In the genomic region with DNA sequence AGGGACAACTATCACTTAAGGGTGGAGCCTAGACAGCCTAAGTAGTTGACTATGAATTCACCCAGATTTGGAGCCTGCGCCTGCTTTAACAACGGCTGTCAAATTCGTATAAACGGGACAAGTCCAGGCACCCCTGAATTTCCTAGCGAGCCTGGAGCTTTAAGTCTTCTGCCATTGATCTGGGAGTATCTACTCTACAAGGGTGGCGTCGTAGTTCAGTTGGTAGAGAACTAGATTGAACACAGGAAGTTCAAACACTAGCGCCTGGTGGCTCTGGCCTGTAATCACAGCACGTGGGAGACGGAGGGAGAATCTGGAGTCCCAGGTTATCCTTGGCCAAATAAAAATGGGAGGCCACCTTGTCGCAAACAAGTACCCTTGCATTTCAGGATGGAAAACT, we compare ENCODE assay signal across 8 mouse cellular contexts. TPM values are rescaled to one million over a fixed set of nuclear protein-coding genes. Genes with fewer than 3 reads are reported as not detected.
DNase-seq lines count a peak whose midpoint lies in the region; ATAC-seq lines count a peak whose summit lies in the region.

No protein-coding gene starts in this region.

- H3K4me1 ChIP-seq in heart, embryonic 15.5 days (replicated peaks) = peaks cover 17% of the 10 kb centered on the region
- H3K4me1 ChIP-seq in hindbrain, embryonic 14.5 days (replicated peaks; ENCODE audit: control insufficient read depth, insufficient read depth, low read length) = peaks cover 13% of the 10 kb centered on the region

- no peaks in the 10 kb centered on the region for H3K27me3 ChIP-seq in heart, embryonic 15.5 days
- H3K27me3 ChIP-seq in hindbrain, embryonic 14.5 days (ENCODE audit: control insufficient read depth, insufficient read depth, low read length) = 0 out of 2 replicates have a peak, but pooled peaks cover 6% of the 10 kb centered on the region

- H3K36me3 ChIP-seq in heart, embryonic 15.5 days = no peaks in the 10 kb centered on the region
- no peaks in the 10 kb centered on the region for H3K36me3 ChIP-seq in hindbrain, embryonic 14.5 days (replicated peaks; ENCODE audit: control insufficient read depth, insufficient read depth)

- intact Hi-C loops in heart, postnatal 25 days (cut with DNase I) = loop anchor here (2.0 to 10.0 kb wide), 2 partner anchors 21 to 289 kb away; a partner anchor contains a TSS

- 58% methylated on average over 11 of the region's 11 CpGs for WGBS in heart, embryonic 15.5 days
- WGBS in hindbrain, embryonic 14.5 days = 70% methylated on average over 11 of the region's 11 CpGs

- H3K4me2 ChIP-seq in heart, embryonic 15.5 days = peak overlapping the region; percentile 98
- H3K4me2 ChIP-seq in hindbrain, embryonic 14.5 days (replicated peaks) = peak overlapping the region; percentile 99

- no peak overlapping the region for H3K9ac ChIP-seq in heart, embryonic 15.5 days
- no peak overlapping the region for H3K9ac ChIP-seq in hindbrain, embryonic 14.5 days

- ATAC-seq in heart, embryonic 15.5 days (replicated peaks; ENCODE audit: insufficient number of reproducible peaks, insufficient read depth, low FRiP score, low read depth) = no peak
- no peak for ATAC-seq in hindbrain, embryonic 14.5 days (ENCODE audit: low FRiP score)
- ATAC-seq in megakaryocyte progenitor cell, adult 5-6 weeks (replicated peaks; ENCODE audit: poor library complexity) = peak; percentile 19

- no peaks in the 10 kb centered on the region for H3K9me3 ChIP-seq in heart, embryonic 15.5 days (replicated peaks)
- no peaks in the 10 kb centered on the region for H3K9me3 ChIP-seq in hindbrain, embryonic 14.5 days (ENCODE audit: control insufficient read depth, low read length)

- no peak overlapping the region for H3K27ac ChIP-seq in heart, embryonic 15.5 days
- no peak overlapping the region for H3K27ac ChIP-seq in hindbrain, embryonic 14.5 days

- H3K4me3 ChIP-seq in heart, embryonic 15.5 days = peak overlapping the region; percentile 94
- H3K4me3 ChIP-seq in hindbrain, embryonic 14.5 days (replicated peaks; ENCODE audit: low read length) = no peak overlapping the region; the same call in 1 of the 2 replicates

- no peak for DNase-seq in heart, postnatal 25 days (ENCODE audit: low spot score)
- peak; percentile 83 for DNase-seq in ZHBTc4 (ENCODE audit: low read depth, low spot score)
- DNase-seq in hindbrain, embryonic 14.5 days (ENCODE audit: low spot score) = no peak
- no peak for DNase-seq in urinary bladder, postnatal 36 days (ENCODE audit: low spot score in 2 of 2)
- no peak for DNase-seq in layer of hippocampus, postnatal 36 days
- DNase-seq in retina, postnatal 1 day = no peak

RNA-seq across cellular contexts. Expression of a gene that starts 0.4 kb away (rescaled TPM):
- 14.5 and 18.8 TPM in 2 replicates for polyA plus RNA-seq in heart, embryonic 15.5 days (2015; fragmentation: Nextera tagmentation; extraction: Ambion mirVana)
- 10 to 100 TPM; 42.1 to 45.1 TPM for total RNA-seq in heart, postnatal 25 days (2021)
- polyA plus RNA-seq in hindbrain, embryonic 14.5 days (2014; fragmentation: Nextera tagmentation; extraction: Ambion mirVana) = 21.0 and 23.2 TPM in 2 replicates
- 23.9 and 25.2 TPM in 2 replicates for total RNA-seq in megakaryocyte progenitor cell, adult 5-6 weeks (2015)
- 30.0 and 30.9 TPM in 2 replicates for total RNA-seq in megakaryocyte progenitor cell, adult 5-6 weeks (2017)
- 10 to 100 TPM; 76.8 to 81.3 TPM for total RNA-seq in layer of hippocampus, postnatal 36 days (2021)

RNA-seq across cellular contexts. Expression of a gene that starts 44.1 kb away (rescaled TPM):
- 1.3 and 4.8 TPM in 2 replicates for polyA plus RNA-seq in heart, embryonic 15.5 days (2015; fragmentation: Nextera tagmentation; extraction: Ambion mirVana)
- 1 to 10 TPM; 3.4 to 3.5 TPM for total RNA-seq in heart, postnatal 25 days (2021)
- 2.7 and 3.6 TPM in 2 replicates for polyA plus RNA-seq in hindbrain, embryonic 14.5 days (2014; fragmentation: Nextera tagmentation; extraction: Ambion mirVana)
- not detected in 2 replicates for total RNA-seq in megakaryocyte progenitor cell, adult 5-6 weeks (2015)
- not detected in 2 replicates for total RNA-seq in megakaryocyte progenitor cell, adult 5-6 weeks (2017)
- 10 to 100 TPM; 17.2 to 17.9 TPM for total RNA-seq in layer of hippocampus, postnatal 36 days (2021)

RNA-seq across cellular contexts. Expression of a gene that starts 48.3 kb away (rescaled TPM):
- 174 and 306 TPM in 2 replicates for polyA plus RNA-seq in heart, embryonic 15.5 days (2015; fragmentation: Nextera tagmentation; extraction: Ambion mirVana)
- total RNA-seq in heart, postnatal 25 days (2021) = 10 to 100 TPM; 15.7 to 22.9 TPM
- 211 and 298 TPM in 2 replicates for polyA plus RNA-seq in hindbrain, embryonic 14.5 days (2014; fragmentation: Nextera tagmentation; extraction: Ambion mirVana)
- total RNA-seq in megakaryocyte progenitor cell, adult 5-6 weeks (2015) = 256 and 259 TPM in 2 replicates
- 119 and 149 TPM in 2 replicates for total RNA-seq in megakaryocyte progenitor cell, adult 5-6 weeks (2017)
- total RNA-seq in layer of hippocampus, postnatal 36 days (2021) = 10 to 100 TPM in 1 of 2 experiments, 1 to 10 TPM in 1; 3.9 to 27.5 TPM

Comparison
In these comparisons a context has a peak if more than half of its experiments do, and no peak if none do; other contexts are left out.
1. RNA of a gene that starts 44.1 kb away (total RNA-seq): 17.2 to 17.9 TPM in layer of hippocampus, postnatal 36 days and 3.4 to 3.5 TPM in heart, postnatal 25 days; not detected in megakaryocyte progenitor cell, adult 5-6 weeks; every median in the first group is over 4 times any median in the second.
2. RNA of a gene that starts 48.3 kb away (total RNA-seq): 119 to 259 TPM in megakaryocyte progenitor cell, adult 5-6 weeks; 3.9 to 27.5 TPM in layer of hippocampus, postnatal 36 days and 15.7 to 22.9 TPM in heart, postnatal 25 days; every median in the first group is over 4 times any median in the second.